Mouse (Mus musculus) midbrain, postnatal 0 days (tissue): ENCODE measurements around the gene Kbtbd13. TPM values are rescaled to one million over a fixed set of nuclear protein-coding genes. Genes with fewer than 3 reads are reported as not detected.

Experiments used
- ATAC-seq: fragments of 200-750 bp; cut with Nextera tagmentation; 2 replicates; pipeline ENCODE4 v1.8.0; 2017; ENCODE audit warnings: moderate number of reproducible peaks, mild to moderate bottlenecking, moderate TSS enrichment, moderate library complexity; ENCODE audit not compliant: low FRiP score
- DNase-seq: peaks from one replicate; pipeline ENCODE4 v3.0.0-alpha.2; 2015; ENCODE audit warnings: low spot score
- H3K27ac ChIP-seq: fragments of 300-500 bp; sonication (generic); 2 replicates; pipeline ENCODE4 v1.5.1; 2014; ENCODE audit warnings: low read depth, mild to moderate bottlenecking, low read length, mixed read lengths
- H3K27me3 ChIP-seq: fragments of 300-500 bp; sonication (generic); 2 replicates; pipeline ENCODE4 v1.6.1; 2014; ENCODE audit warnings: low read length, control low read depth, mixed read lengths; ENCODE audit not compliant: insufficient read depth
- H3K36me3 ChIP-seq: fragments of 300-500 bp; sonication (generic); 2 replicates; pipeline ENCODE4 v1.6.1; 2014; ENCODE audit warnings: low read length, control low read depth, mixed read lengths; ENCODE audit not compliant: insufficient read depth
- H3K4me1 ChIP-seq: fragments of 300-500 bp; sonication (generic); 2 replicates; pipeline ENCODE4 v1.6.1; 2014; ENCODE audit warnings: mild to moderate bottlenecking, control low read depth, antibody characterized with exemption, low read length, mixed read lengths; ENCODE audit not compliant: insufficient read depth
- H3K4me2 ChIP-seq: fragments of 300-500 bp; sonication (generic); 2 replicates; pipeline ENCODE4 v1.6.1; 2014; ENCODE audit warnings: low read depth, mild to moderate bottlenecking, low read length, mixed read lengths; ENCODE audit not compliant: poor library complexity, severe bottlenecking
- H3K4me3 ChIP-seq: fragments of 300-500 bp; sonication (generic); 2 replicates; pipeline ENCODE4 v1.5.1; 2014; ENCODE audit warnings: low read depth, mild to moderate bottlenecking, low read length, moderate library complexity
- H3K9ac ChIP-seq: fragments of 300-500 bp; sonication (generic); replicated peaks from 2 replicates; pipeline ENCODE4 v1.6.1; 2014; ENCODE audit warnings: mild to moderate bottlenecking, low read length, moderate library complexity, mixed read lengths; ENCODE audit not compliant: poor library complexity, severe bottlenecking
- H3K9me3 ChIP-seq: fragments of 300-500 bp; sonication (generic); 2 replicates; pipeline ENCODE4 v1.6.1; 2016; ENCODE audit warnings: low read length, control low read depth
- CTCF ChIP-seq: IDR thresholded peaks from 2 replicates; pipeline ENCODE4 v1.5.1; 2016; ENCODE audit warnings: antibody characterized with exemption, mild to moderate bottlenecking
- WGBS: fragments of 180-500 bp; shearing (Covaris S2); extraction: QIAGEN DNeasy Blood & Tissue Kit; methylation state at CpG from one replicate; pipeline ENCODE4 v1.1.7; 2014; 5-methylcytosine and 5-hydroxymethylcytosine counted together
- polyA plus RNA-seq: library from polyadenylated mRNA; unstranded; fragments of >200 nt; fragmentation: Nextera tagmentation; extraction: Ambion mirVana; gene quantifications from 2 replicates; pipeline ENCODE4 v1.2.1, GENCODE M21; 2015
- total RNA-seq: library from RNA; depleted of rRNA; stranded (reverse); fragments of >200 nt; gene quantifications from 2 replicates; pipeline ENCODE4 v1.2.3, GENCODE M21; 2014

Kbtbd13 gene
- total and polyA plus RNA-seq, 2 experiments from 2014 or later = 0.74 to 1.0 TPM

GRCm38 (mm10) chr9:65430401-65430800 lies 38.9 kb upstream of the Kbtbd13 start:
- Histone ChIP-seq H3K36me3 (no peaks in the 10 kb centered on the region), H3K4me1 (no peaks in the 10 kb centered on the region), H3K9ac (no peak overlapping the region), H3K9me3 (no peaks in the 10 kb centered on the region), H3K4me2 (no peak overlapping the region), H3K4me3 (no peak overlapping the region), H3K27ac (no peak overlapping the region), H3K27me3 (no peaks in the 10 kb centered on the region)
- DNase-seq = no peak
- TF ChIP-seq CTCF = no peak
- ATAC-seq = no peak

- no peaks in the 10 kb centered on the region for H3K4me1 ChIP-seq
- no peak overlapping the region for H3K4me2 ChIP-seq
- WGBS = 89% methylated on average over 5 of the region's 5 CpGs
- no peak for DNase-seq
- no peak for TF ChIP-seq CTCF
- no peaks in the 10 kb centered on the region for H3K36me3 ChIP-seq
- H3K9ac ChIP-seq = no peak overlapping the region
- ATAC-seq = no peak
- no peaks in the 10 kb centered on the region for H3K27me3 ChIP-seq
- no peak overlapping the region for H3K4me3 ChIP-seq
- H3K27ac ChIP-seq = no peak overlapping the region
- no peaks in the 10 kb centered on the region for H3K9me3 ChIP-seq
Measured at GRCm38 (mm10) chr9:65428003-65428402, 36.6 kb upstream of the Kbtbd13 start.

- Histone ChIP-seq H3K4me2 (no peak overlapping the region), H3K4me1 (no peaks in the 10 kb centered on the region), H3K36me3 (no peaks in the 10 kb centered on the region), H3K27me3 (no peaks in the 10 kb centered on the region), H3K9me3 (no peaks in the 10 kb centered on the region), H3K9ac (no peak overlapping the region), H3K27ac (no peak overlapping the region), H3K4me3 (no peak overlapping the region)
- ATAC-seq = no peak
- TF ChIP-seq CTCF = no peak
- WGBS = 77% methylated on average over 2 of the region's 2 CpGs
- DNase-seq = no peak
Measured at GRCm38 (mm10) chr9:65427511-65427910, 36.1 kb upstream of the Kbtbd13 start.

GRCm38 (mm10) chr9:65424393-65424792 lies 32.9 kb upstream of the Kbtbd13 start:
- Histone ChIP-seq H3K9me3 (no peaks in the 10 kb centered on the region), H3K27me3 (no peaks in the 10 kb centered on the region), H3K4me3 (no peak overlapping the region), H3K4me1 (no peaks in the 10 kb centered on the region), H3K4me2 (no peak overlapping the region), H3K27ac (no peak overlapping the region), H3K36me3 (no peaks in the 10 kb centered on the region), H3K9ac (no peak overlapping the region)
- DNase-seq = no peak
- no peak for TF ChIP-seq CTCF
- ATAC-seq = no peak
- 48% methylated on average over 3 of the region's 3 CpGs for WGBS

GRCm38 (mm10) chr9:65422760-65423501 lies 31.5 kb upstream of the Kbtbd13 start, which contains the start of gene Slc51b:
Gene Slc51b, minus strand, starts transcription at chr9:65422955.
- Histone ChIP-seq H3K9ac (no peak within 1 kb of the TSS), H3K36me3 (no peaks in the 10 kb centered on the region), H3K4me1 (no peaks in the 10 kb centered on the region), H3K27me3 (no peaks in the 10 kb centered on the region), H3K9me3 (no peaks in the 10 kb centered on the region), H3K27ac (no peak within 1 kb of the TSS), H3K4me2 (no peak within 1 kb of the TSS), H3K4me3 (no peak within 1 kb of the TSS)
- 86% methylated on average over 11 of the region's 11 CpGs for WGBS
- TF ChIP-seq CTCF = no peak
- DNase-seq = no peak
- no peak for ATAC-seq

- Histone ChIP-seq H3K4me3 (no peak overlapping the region), H3K9me3 (no peaks in the 10 kb centered on the region), H3K27ac (no peak overlapping the region), H3K4me1 (no peaks in the 10 kb centered on the region), H3K9ac (no peak overlapping the region), H3K36me3 (no peaks in the 10 kb centered on the region), H3K27me3 (no peaks in the 10 kb centered on the region), H3K4me2 (no peak overlapping the region)
- ATAC-seq = no peak
- no peak for TF ChIP-seq CTCF
- 76% methylated on average over 3 of the region's 3 CpGs for WGBS
- no peak for DNase-seq
Measured at GRCm38 (mm10) chr9:65419633-65420032, 28.2 kb upstream of the Kbtbd13 start.
